Mouse (Mus musculus) ES-Bruce4 (cell line): ENCODE measurements around the gene Plek2. TPM values are rescaled to one million over a fixed set of nuclear protein-coding genes. Genes with fewer than 3 reads are reported as not detected.

Source experiments
- H3K27ac ChIP-seq: 2 replicates; pipeline ENCODE4 v1.5.1; 2012; ENCODE audit warnings: low read length, inconsistent platforms; ENCODE audit not compliant: insufficient read depth
- H3K27me3 ChIP-seq: 2 replicates; pipeline ENCODE4 v1.6.1; 2012; ENCODE audit warnings: mild to moderate bottlenecking, low read length, inconsistent platforms; ENCODE audit not compliant: control insufficient read depth, poor library complexity, insufficient read depth, severe bottlenecking
- H3K36me3 ChIP-seq: 2 replicates; pipeline ENCODE4 v1.6.1; 2012; ENCODE audit warnings: inconsistent platforms, mild to moderate bottlenecking, low read length, moderate library complexity; ENCODE audit not compliant: control insufficient read depth, poor library complexity, insufficient read depth, severe bottlenecking
- H3K4me1 ChIP-seq: one replicate; pipeline ENCODE4 v1.8.1; 2011; ENCODE audit warnings: low read length; ENCODE audit not compliant: control insufficient read depth, insufficient read depth
- H3K4me3 ChIP-seq: 2 replicates; pipeline ENCODE4 v1.5.1; 2011; ENCODE audit warnings: low read depth, mild to moderate bottlenecking, low read length
- H3K9ac ChIP-seq: 2 replicates; pipeline ENCODE4 v1.6.1; 2012; ENCODE audit warnings: low read depth, mild to moderate bottlenecking, inconsistent platforms; ENCODE audit not compliant: poor library complexity, severe bottlenecking
- H3K9me3 ChIP-seq: replicated peaks from 2 replicates; pipeline ENCODE4 v1.6.1; 2012; ENCODE audit warnings: mild to moderate bottlenecking, low read length, inconsistent platforms; ENCODE audit not compliant: control insufficient read depth, poor library complexity, insufficient read depth, severe bottlenecking
- CTCF ChIP-seq: IDR thresholded peaks from one replicate; pipeline ENCODE4 v1.8.1; 2011; ENCODE audit warnings: low read depth, low read length
- EP300 ChIP-seq: IDR thresholded peaks from 2 replicates; pipeline ENCODE4 v1.6.1; 2011; ENCODE audit warnings: low read depth, low read length; ENCODE audit not compliant: insufficient read depth
- POLR2A ChIP-seq: IDR thresholded peaks from one replicate; pipeline ENCODE4 v1.8.1; 2011; ENCODE audit warnings: low read length; ENCODE audit not compliant: insufficient read depth
- polyA plus RNA-seq: library from polyadenylated mRNA; stranded (reverse); fragments of >200 nt; gene quantifications from 2 replicates; pipeline ENCODE4 v1.2.4, GENCODE M21; 2011; ENCODE audit warnings: low read depth; ENCODE audit not compliant: missing spikeins, insufficient read depth, insufficient read length

The Plek2 gene
- polyA plus RNA-seq, 1 experiment = 3.0 TPM

DNA sequence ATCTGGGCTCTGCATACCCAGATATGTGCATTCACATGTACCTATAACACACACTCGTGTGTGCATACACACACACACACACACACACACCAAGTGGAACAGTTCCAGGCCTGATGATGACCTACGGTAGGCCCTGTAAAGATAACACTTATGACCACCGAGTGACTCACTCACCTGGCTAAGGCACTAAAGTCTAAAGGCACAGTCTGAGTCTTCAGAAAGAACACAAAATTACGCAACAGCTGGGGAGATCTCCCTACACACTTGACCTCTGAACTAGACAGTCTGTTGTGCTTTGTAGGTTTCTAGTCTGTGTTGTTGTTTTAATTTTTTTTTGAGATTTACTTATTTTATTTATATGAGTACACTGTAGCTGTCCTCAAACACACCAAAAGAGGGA, 7.7 kb upstream of the Plek2 start:
- Histone ChIP-seq H3K27ac (no peak overlapping the region), H3K9me3 (0 out of 2 replicates have a peak, but pooled peaks cover 2% of the 10 kb centered on the region), H3K27me3 (peaks cover 5% of the 10 kb centered on the region; the same call in 1 of the 2 replicates), H3K9ac (no peak overlapping the region), H3K4me1 (peaks cover 2% of the 10 kb centered on the region), H3K36me3 (no peaks in the 10 kb centered on the region), H3K4me3 (no peak overlapping the region)
- TF ChIP-seq CTCF (no peak), POLR2A (no peak)

DNA sequence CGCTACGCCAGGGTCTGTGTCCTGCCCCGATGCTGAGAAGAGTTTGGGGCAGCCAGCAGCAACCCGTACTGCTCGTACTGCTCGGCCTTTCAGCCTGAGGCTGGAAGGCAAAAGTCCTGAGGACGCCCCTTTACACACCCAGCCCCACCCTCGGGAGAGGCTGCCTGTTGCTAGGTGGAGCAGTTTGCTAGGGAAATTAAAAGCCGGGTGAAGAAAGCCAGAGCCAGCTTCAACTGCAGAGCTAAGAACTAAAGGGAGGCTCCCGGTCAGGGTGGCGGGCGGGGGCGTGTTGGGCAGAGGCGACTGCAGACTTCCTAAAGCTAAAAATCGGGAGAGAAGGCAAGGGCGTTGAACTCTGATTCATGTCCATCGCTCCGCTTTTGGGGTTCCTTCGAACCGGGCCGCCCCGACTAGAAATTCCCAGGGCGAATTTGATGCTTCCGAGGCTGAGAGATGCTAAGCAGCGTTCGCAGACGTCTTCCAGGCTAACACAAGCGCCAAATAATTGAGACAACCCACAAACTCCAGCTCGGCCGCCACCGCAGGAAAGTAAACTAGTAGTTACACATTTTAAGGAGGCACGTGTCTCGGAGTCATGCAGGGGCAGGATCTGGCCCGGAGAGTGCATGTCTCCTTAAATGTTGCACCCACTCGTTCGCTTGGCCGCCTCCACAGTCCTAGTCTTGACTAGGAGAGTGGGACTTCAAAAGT, 5.1 kb upstream of the Plek2 start:
- TF ChIP-seq POLR2A (no peak), EP300 (0 out of 2 replicates have a peak, but pooled peaks have one; percentile 26), CTCF (no peak)
- Histone ChIP-seq H3K27me3 (peaks cover 5% of the 10 kb centered on the region; the same call in 1 of the 2 replicates), H3K9me3 (peaks cover 9% of the 10 kb centered on the region; the same call in 1 of the 2 replicates), H3K4me3 (peak overlapping the region; percentile 63), H3K27ac (0 out of 2 replicates have a peak overlapping the region, but pooled peaks have one; percentile 16), H3K4me1 (peaks cover 2% of the 10 kb centered on the region), H3K9ac (peak overlapping the region; percentile 2; the same call in 1 of the 2 replicates), H3K36me3 (no peaks in the 10 kb centered on the region)

DNA sequence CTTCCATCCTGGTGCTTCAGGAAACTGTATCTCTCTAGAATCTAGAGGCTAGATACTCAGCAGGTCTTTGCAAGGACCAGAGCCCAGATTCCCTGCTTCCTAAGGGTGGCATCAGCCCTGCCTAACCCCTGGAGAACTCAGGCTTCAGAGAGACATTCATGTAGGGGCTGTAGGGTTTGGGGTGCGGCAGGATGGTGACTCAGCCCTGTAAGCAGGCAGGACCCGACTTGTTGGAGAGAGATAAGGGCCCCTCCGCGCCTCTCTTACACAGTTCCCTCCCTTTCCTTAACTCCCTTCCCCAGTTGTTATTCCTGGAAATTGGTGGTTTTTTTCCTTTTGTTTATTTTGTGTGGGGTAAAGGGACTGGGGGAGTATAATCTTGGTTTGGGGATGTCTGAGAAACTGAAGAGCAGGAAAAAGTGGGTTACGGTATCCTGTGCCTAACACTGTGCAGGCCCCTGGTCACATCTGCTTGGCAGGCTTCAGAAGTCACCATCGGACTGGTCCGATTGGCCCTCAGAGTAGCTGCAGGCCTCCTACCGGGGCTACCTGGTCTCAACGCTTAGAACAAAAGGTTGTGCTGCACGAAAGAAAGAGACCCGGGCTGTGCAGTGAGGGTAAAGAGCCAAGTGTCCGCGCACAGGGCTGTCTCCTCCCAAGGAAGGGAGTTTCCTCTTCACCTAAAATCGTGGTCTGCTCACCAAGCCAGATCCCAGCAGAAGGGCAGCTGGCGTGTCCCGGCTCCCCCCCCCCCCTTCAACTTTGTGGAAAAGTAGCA, 4.1 kb upstream of the Plek2 start:
- peaks cover 7% of the 10 kb centered on the region; the same call in 1 of the 2 replicates for H3K9me3 ChIP-seq
- H3K9ac ChIP-seq = peak overlapping the region; percentile 2; the same call in 1 of the 2 replicates
- no peaks in the 10 kb centered on the region for H3K36me3 ChIP-seq
- H3K27ac ChIP-seq = no peak overlapping the region
- TF ChIP-seq EP300 (no peak), POLR2A (no peak), CTCF (no peak)
- H3K4me1 ChIP-seq = peaks cover 2% of the 10 kb centered on the region
- H3K27me3 ChIP-seq = peaks cover 5% of the 10 kb centered on the region; the same call in 1 of the 2 replicates
- H3K4me3 ChIP-seq = no peak overlapping the region

DNA sequence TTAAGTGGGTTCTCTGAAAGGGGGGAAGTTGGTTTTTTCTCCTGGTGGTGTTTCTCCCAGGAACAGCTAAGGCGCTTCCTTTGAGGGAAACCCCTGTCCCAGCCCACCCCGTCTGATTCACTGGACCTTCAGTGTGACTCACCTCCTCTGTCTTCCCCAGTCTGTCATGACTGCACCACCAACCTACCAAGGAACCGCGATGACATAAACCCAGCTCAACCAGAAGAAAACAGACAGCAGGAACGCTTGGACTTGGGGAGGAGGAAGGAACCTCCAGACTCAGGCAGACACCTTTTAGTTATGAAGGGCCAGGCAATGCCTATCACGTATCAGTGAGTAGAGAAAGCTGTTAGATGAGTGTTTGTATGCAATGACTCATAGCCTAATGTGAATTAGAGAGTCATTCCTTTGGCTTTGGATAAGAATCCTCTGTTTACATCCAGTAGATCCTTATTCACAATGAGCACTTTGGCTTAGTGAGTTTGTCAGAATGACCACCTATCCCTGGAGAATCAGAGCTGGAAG, 1.4 kb upstream of the Plek2 start:
- no peak for TF ChIP-seq POLR2A
- TF ChIP-seq CTCF = no peak
- no peak for TF ChIP-seq EP300
- Histone ChIP-seq H3K27ac (no peak overlapping the region), H3K9me3 (peaks cover 7% of the 10 kb centered on the region; the same call in 1 of the 2 replicates), H3K9ac (no peak overlapping the region), H3K4me1 (peaks cover 2% of the 10 kb centered on the region), H3K36me3 (no peaks in the 10 kb centered on the region), H3K27me3 (peaks cover 5% of the 10 kb centered on the region; the same call in 1 of the 2 replicates), H3K4me3 (no peak overlapping the region)

DNA sequence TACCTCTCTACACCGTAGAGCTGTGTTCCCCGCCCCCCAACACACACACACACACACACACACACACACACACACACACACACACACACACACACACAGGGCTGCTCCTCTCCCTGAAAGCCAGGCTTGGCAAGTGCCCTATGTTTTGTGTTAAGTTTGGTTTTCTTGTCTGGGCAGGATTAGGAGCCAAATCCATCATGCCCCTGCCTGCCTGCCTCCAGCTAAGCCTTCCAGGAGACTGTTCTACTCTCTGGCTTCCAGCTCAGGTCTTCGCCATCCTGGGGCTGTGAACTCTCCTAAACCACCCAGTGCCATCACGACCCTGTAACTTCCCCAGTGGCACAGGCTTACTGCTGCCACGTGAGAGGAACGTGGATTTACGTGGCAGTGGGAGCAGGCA, 2.3 kb downstream of the Plek2 start:
- Histone ChIP-seq H3K4me3 (no peak overlapping the region), H3K36me3 (no peaks in the 10 kb centered on the region), H3K4me1 (no peaks in the 10 kb centered on the region), H3K27ac (no peak overlapping the region), H3K9me3 (peaks cover 7% of the 10 kb centered on the region; the same call in 1 of the 2 replicates), H3K27me3 (no peaks in the 10 kb centered on the region), H3K9ac (no peak overlapping the region)
- TF ChIP-seq EP300 = no peak
- no peak for TF ChIP-seq POLR2A
- no peak for TF ChIP-seq CTCF

DNA sequence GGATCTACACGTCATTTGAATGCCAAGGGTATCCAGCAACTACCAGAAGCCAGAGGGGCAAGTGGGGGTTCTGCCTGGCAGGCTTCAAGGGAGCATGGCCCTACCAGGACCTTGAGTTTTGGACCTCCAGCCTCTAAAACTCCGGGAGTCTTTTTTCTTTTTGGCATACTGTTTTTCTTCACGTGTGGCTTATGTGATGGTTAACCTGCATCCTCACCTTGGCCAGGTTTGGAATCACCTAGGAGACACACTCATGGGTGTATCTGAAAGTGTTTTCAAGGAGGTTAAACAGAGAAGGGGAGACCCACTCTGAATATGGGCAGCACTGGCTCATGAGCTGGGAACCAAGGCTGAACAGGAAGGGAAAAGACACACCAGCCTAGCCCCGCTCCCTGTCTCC, 3.5 kb downstream of the Plek2 start:
- no peaks in the 10 kb centered on the region for H3K4me1 ChIP-seq
- H3K27ac ChIP-seq = no peak overlapping the region
- H3K9ac ChIP-seq = no peak overlapping the region

More for the DNA sequence above, 3.5 kb downstream of the Plek2 start:
- Histone ChIP-seq H3K9me3 (no peaks in the 10 kb centered on the region), H3K4me3 (no peak overlapping the region), H3K36me3 (no peaks in the 10 kb centered on the region), H3K27me3 (no peaks in the 10 kb centered on the region)
- TF ChIP-seq POLR2A (no peak), EP300 (no peak)
